Mouse (Mus musculus) megakaryocyte, embryonic 14.5 days (primary cell): ENCODE measurements around the gene Chn1.

ENCODE experiments used
- FLI1 ChIP-seq: IDR thresholded peaks from 2 replicates; pipeline ENCODE4 v1.6.1; 2012; ENCODE audit warnings: low read length, inconsistent platforms, mixed read lengths
- GATA1 ChIP-seq: IDR thresholded peaks from 3 replicates; pipeline ENCODE4 v1.6.1; 2012; ENCODE audit warnings: mixed read lengths, low read length, inconsistent platforms, borderline replicate concordance

- no peak for TF ChIP-seq GATA1
- TF ChIP-seq FLI1 = no peak
Measured at GRCm38 (mm10) chr2:73772945-73773344, 2.2 kb downstream of the Chn1 start.
